ENCODE assay signal across 14 mouse cellular contexts in the genomic region with DNA sequence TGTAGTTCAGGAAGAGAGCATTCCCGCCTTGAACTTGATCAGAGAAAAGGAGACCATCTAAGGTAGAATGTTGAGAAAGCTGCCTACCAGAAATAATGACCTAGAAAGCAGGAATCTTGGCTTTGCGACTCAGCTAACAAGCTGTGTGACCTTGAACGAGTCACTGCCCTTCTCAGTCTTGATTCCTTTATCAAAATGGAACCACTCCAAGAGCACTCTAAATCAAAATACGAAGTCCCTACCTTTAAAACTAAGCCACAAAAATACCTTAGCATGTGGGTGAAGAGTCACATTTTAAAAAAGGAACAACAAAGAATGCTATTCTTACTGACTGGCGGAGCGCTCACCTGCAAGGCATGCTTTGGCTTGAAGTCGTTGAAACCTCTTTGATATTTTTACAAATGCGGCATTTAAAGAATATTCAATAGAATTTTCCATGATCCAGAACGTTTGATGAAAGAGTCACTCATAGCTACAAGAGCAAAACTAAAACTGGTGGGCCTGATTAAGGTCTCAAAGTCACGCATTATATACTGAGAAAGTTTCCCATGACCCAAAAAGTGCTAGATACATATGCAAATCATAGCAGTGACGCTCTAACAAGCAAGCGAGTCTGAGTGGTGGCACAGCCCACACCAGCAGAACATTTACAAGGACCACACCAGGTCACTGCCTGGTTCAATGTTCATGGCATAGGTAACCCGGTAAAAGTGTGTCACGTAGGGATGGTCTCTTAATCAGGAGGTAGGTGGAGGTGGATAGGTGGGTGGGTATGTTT. TPM values are rescaled to one million over a fixed set of nuclear protein-coding genes. Genes with fewer than 3 reads are reported as not detected.
DNase-seq lines count a peak whose midpoint lies in the region; ATAC-seq and TF ChIP-seq lines count a peak whose summit lies in the region.
"Had no signal": no experiment of that assay in that cellular context is flagged by ENCODE, and none has a peak within 500 bp of the region (broad histone marks: within the 10 kb centered on the region; RNA-seq: fewer than 3 reads in every experiment).

No protein-coding gene starts in this region.

- intact Hi-C loops in gastrocnemius, adult 2 months (cut with DNase I) = no loop called here

- peaks cover 30% of the 10 kb centered on the region for H3K4me1 ChIP-seq in kidney, postnatal 0 days (replicated peaks; ENCODE audit: insufficient read depth, low read length)
- peaks cover 63 to 82% of the 10 kb centered on the region in 2 experiments for H3K4me1 ChIP-seq in liver, embryonic 14.5 days (replicated peaks; ENCODE audit: control insufficient read depth in 2 of 2, insufficient read depth in 2 of 2, low read length in 1 of 2)
- 0 out of 2 replicates have a peak, but pooled peaks cover 4% of the 10 kb centered on the region for H3K4me1 ChIP-seq in forebrain, postnatal 0 days (ENCODE audit: insufficient read depth)

- H3K36me3 ChIP-seq in kidney, postnatal 0 days (ENCODE audit: insufficient read depth, low read length) = no peaks in the 10 kb centered on the region
- H3K36me3 ChIP-seq in liver, embryonic 14.5 days (replicated peaks; ENCODE audit: control insufficient read depth, insufficient read depth, low read depth) = no peaks in the 10 kb centered on the region
- H3K36me3 ChIP-seq in forebrain, postnatal 0 days (ENCODE audit: insufficient read depth) = no peaks in the 10 kb centered on the region
- H3K36me3 ChIP-seq: forebrain, embryonic 12.5 days; hindbrain, embryonic 10.5 days; stomach, embryonic 15.5 days had no signal

- no peak for TF ChIP-seq EP300 in liver, embryonic 14.5 days (IDR thresholded peaks at IDR 0.05; ENCODE audit: low read depth)

- peak overlapping the region; percentile 63 for H3K4me3 ChIP-seq in gastrocnemius, adult 2 months
- no peak overlapping the region for H3K4me3 ChIP-seq in kidney, postnatal 0 days (replicated peaks; ENCODE audit: low read depth, low read length)
- peak overlapping the region; percentile 50 to 65 for H3K4me3 ChIP-seq in liver, embryonic 14.5 days (ENCODE audit: insufficient read depth in 1 of 2, low read depth in 2 of 2, low read length in 2 of 2)
- no peak overlapping the region for H3K4me3 ChIP-seq in forebrain, postnatal 0 days (ENCODE audit: low read depth, low read length)
- H3K4me3 ChIP-seq: forebrain, embryonic 12.5 days; hindbrain, embryonic 10.5 days had no signal

- no peak overlapping the region for H3K4me2 ChIP-seq in kidney, postnatal 0 days (ENCODE audit: low read length)
- H3K4me2 ChIP-seq in liver, embryonic 14.5 days (ENCODE audit: low read depth) = peak overlapping the region; percentile 70
- no peak overlapping the region for H3K4me2 ChIP-seq in forebrain, postnatal 0 days (ENCODE audit: low read depth)
- H3K4me2 ChIP-seq: forebrain, embryonic 12.5 days had no signal

- DNase-seq in gastrocnemius, adult 2 months = no peak
- DNase-seq in gastrocnemius, postnatal 10 days = no peak
- no peak for DNase-seq in kidney, postnatal 0 days (ENCODE audit: low spot score)
- no peak for DNase-seq in kidney, adult 9 months
- DNase-seq in B cell, adult 2 months = peak; percentile 51 to 53
- DNase-seq in liver, embryonic 14.5 days (ENCODE audit: low read depth in 3 of 3, low spot score in 3 of 3) = no peak
- no peak for DNase-seq in retina, postnatal 1 day
- no peak for DNase-seq in forebrain, postnatal 0 days
- DNase-seq: cerebellum, postnatal 14 days; lung, postnatal 4 days; thymus, postnatal 4 days had no signal

- H3K9me3 ChIP-seq in kidney, postnatal 0 days (replicated peaks; ENCODE audit: low read length) = no peaks in the 10 kb centered on the region
- no peaks in the 10 kb centered on the region for H3K9me3 ChIP-seq in liver, embryonic 14.5 days (ENCODE audit: control insufficient read depth, low read length)
- H3K9me3 ChIP-seq in forebrain, postnatal 0 days (ENCODE audit: low read length) = no peaks in the 10 kb centered on the region
- H3K9me3 ChIP-seq: forebrain, embryonic 12.5 days; hindbrain, embryonic 10.5 days; stomach, embryonic 15.5 days had no signal

- H3K27me3 ChIP-seq in kidney, postnatal 0 days (ENCODE audit: insufficient read depth, low read length) = no peaks in the 10 kb centered on the region
- no peaks in the 10 kb centered on the region for H3K27me3 ChIP-seq in liver, embryonic 14.5 days (ENCODE audit: control insufficient read depth, insufficient read depth, low read length)
- no peaks in the 10 kb centered on the region for H3K27me3 ChIP-seq in forebrain, postnatal 0 days (ENCODE audit: insufficient read depth, low read length)
- H3K27me3 ChIP-seq: forebrain, embryonic 12.5 days; stomach, embryonic 15.5 days had no signal

- ATAC-seq in kidney, postnatal 0 days (replicated peaks; ENCODE audit: low FRiP score, low read depth) = no peak
- no peak for ATAC-seq in liver, embryonic 14.5 days (ENCODE audit: insufficient read depth)
- no peak for ATAC-seq in forebrain, postnatal 0 days

- no peak overlapping the region for H3K9ac ChIP-seq in kidney, postnatal 0 days (ENCODE audit: low read depth, low read length)
- peak overlapping the region; percentile 84 for H3K9ac ChIP-seq in liver, embryonic 14.5 days (replicated peaks)
- no peak overlapping the region for H3K9ac ChIP-seq in forebrain, postnatal 0 days
- H3K9ac ChIP-seq: forebrain, embryonic 12.5 days; stomach, embryonic 15.5 days had no signal

- H3K27ac ChIP-seq in gastrocnemius, adult 2 months = peak overlapping the region; percentile 93
- H3K27ac ChIP-seq in kidney, postnatal 0 days = peak overlapping the region; percentile 92
- peak overlapping the region; percentile 93 for H3K27ac ChIP-seq in liver, embryonic 14.5 days
- H3K27ac ChIP-seq in forebrain, postnatal 0 days (ENCODE audit: low read depth, low read length) = no peak overlapping the region
- H3K27ac ChIP-seq: forebrain, embryonic 12.5 days; hindbrain, embryonic 10.5 days had no signal

- WGBS in kidney, postnatal 0 days = 81% methylated on average over 14 of the region's 14 CpGs
- WGBS in liver, embryonic 14.5 days (ENCODE audit: insufficient replicate concordance) = 70% methylated on average over 14 of the region's 14 CpGs
- 86% methylated on average over 14 of the region's 14 CpGs for WGBS in forebrain, postnatal 0 days

- no peak for TF ChIP-seq CTCF in gastrocnemius, adult 2 months (IDR thresholded peaks at IDR 0.05)
- TF ChIP-seq CTCF in kidney, postnatal 0 days (IDR thresholded peaks at IDR 0.05; ENCODE audit: low read depth) = no peak
- no peak for TF ChIP-seq CTCF in liver, embryonic 14.5 days (IDR thresholded peaks at IDR 0.05; ENCODE audit: low read depth)
- no peak for TF ChIP-seq CTCF in forebrain, postnatal 0 days (IDR thresholded peaks at IDR 0.05; ENCODE audit: low read depth)

RNA-seq across cellular contexts. Expression of a gene that starts 33.2 kb away (rescaled TPM):
- total RNA-seq in gastrocnemius, adult 2 months (2021) = 10 to 100 TPM; 43.7 to 70.1 TPM
- total RNA-seq in gastrocnemius, postnatal 10 days (2021) = 10 to 100 TPM; 42.8 to 44.4 TPM
- polyA plus RNA-seq in kidney, postnatal 0 days (2015; fragmentation: Nextera tagmentation; extraction: Ambion mirVana) = 61.3 and 68.5 TPM in 2 replicates
- 30.1 and 39.7 TPM in 2 replicates for polyA plus RNA-seq in liver, embryonic 14.5 days (2012; rRNA removed)
- polyA plus RNA-seq in liver, embryonic 14.5 days (2014; fragmentation: Nextera tagmentation; extraction: Ambion mirVana) = 32.8 and 37.6 TPM in 2 replicates
- 13.8 and 20.9 TPM in 2 replicates for total RNA-seq in forebrain, postnatal 0 days (2014; rRNA removed)
- polyA plus RNA-seq in forebrain, postnatal 0 days (2015; fragmentation: Nextera tagmentation; extraction: Ambion mirVana) = 10.4 and 16.5 TPM in 2 replicates

Comparison
In these comparisons a context has a peak if more than half of its experiments do, and no peak if none do; other contexts are left out.
1. DNase-seq: peak in B cell, adult 2 months (2 of 2); none in gastrocnemius, adult 2 months (single experiment), gastrocnemius, postnatal 10 days (single experiment), kidney, postnatal 0 days (single experiment), kidney, adult 9 months (single experiment), liver, embryonic 14.5 days (0 of 3), retina, postnatal 1 day (single experiment) and forebrain, postnatal 0 days (single experiment).
2. H3K4me3 ChIP-seq: peak in gastrocnemius, adult 2 months (single experiment) and liver, embryonic 14.5 days (2 of 2); none in kidney, postnatal 0 days (single experiment) and forebrain, postnatal 0 days (single experiment).